8 mouse cellular contexts compared by ENCODE assay signal in the genomic region with DNA sequence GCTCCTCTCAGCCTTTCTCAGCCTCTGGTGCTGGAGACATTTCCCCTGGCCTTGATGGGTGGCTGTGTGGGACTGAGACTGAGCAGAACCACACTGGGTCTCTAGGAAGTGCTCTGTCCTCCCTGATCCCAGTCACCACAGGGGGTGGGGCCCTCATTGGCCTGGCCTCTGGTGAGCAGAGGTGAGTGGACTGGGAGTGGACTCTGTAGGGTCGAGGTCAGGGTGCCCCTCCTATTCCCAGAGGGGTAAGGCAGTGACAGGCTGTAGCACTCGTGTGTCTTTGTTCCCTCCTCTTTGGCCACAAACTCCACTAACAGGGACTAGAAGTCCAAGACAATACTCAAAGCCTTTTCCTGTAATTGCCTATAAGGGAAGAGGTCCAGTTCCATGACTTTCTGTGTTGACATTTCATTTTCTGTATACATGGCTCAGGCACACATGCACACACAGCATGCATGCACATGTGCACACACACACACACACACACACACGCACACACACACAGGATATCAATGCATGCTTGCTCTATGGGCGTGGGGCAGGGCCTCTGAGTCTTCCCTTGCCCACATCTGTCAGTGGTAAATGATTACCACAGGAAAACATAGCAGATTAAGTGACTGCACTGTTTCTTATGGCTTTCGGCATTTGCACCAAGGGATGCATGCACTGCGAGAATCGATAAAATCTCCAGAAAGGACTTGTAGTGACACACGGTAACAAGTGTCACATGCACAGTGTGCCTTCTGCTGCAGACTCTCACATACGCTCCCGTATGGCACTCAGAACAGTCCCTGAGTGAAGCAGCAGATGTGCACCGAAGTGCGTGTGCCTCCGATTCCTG.
DNase-seq lines count a peak whose midpoint lies in the region; ATAC-seq and TF ChIP-seq lines count a peak whose summit lies in the region.

No protein-coding gene starts in this region.

- TF ChIP-seq CTCF in kidney, postnatal 0 days (IDR thresholded peaks at IDR 0.05; ENCODE audit: low read depth) = no peak

- peak overlapping the region; percentile 76 for H3K27ac ChIP-seq in heart, embryonic 15.5 days
- H3K27ac ChIP-seq in kidney, postnatal 0 days = peak overlapping the region; percentile 84
- H3K27ac ChIP-seq in midbrain, embryonic 16.5 days (ENCODE audit: low read length) = peak overlapping the region; percentile 78

- peaks cover 8% of the 10 kb centered on the region for H3K9me3 ChIP-seq in megakaryocyte, embryonic 14.5 days
- no peaks in the 10 kb centered on the region; the same call in 1 of the 2 replicates for H3K9me3 ChIP-seq in heart, embryonic 15.5 days (replicated peaks)
- H3K9me3 ChIP-seq in kidney, postnatal 0 days (replicated peaks; ENCODE audit: low read length) = no peaks in the 10 kb centered on the region
- H3K9me3 ChIP-seq in midbrain, embryonic 16.5 days (replicated peaks; ENCODE audit: control insufficient read depth, low read length, poor library complexity, severe bottlenecking) = no peaks in the 10 kb centered on the region

- peaks cover 12% of the 10 kb centered on the region for H3K27me3 ChIP-seq in megakaryocyte, embryonic 14.5 days (replicated peaks)
- no peaks in the 10 kb centered on the region for H3K27me3 ChIP-seq in heart, embryonic 15.5 days
- H3K27me3 ChIP-seq in kidney, postnatal 0 days (ENCODE audit: insufficient read depth, low read length) = no peaks in the 10 kb centered on the region
- H3K27me3 ChIP-seq in midbrain, embryonic 16.5 days (ENCODE audit: control insufficient read depth, insufficient read depth, low read depth, low read length) = no peaks in the 10 kb centered on the region

- H3K4me2 ChIP-seq in heart, embryonic 15.5 days = no peak overlapping the region
- H3K4me2 ChIP-seq in kidney, postnatal 0 days (ENCODE audit: low read length) = peak overlapping the region; percentile 8; the same call in 1 of the 2 replicates
- no peak overlapping the region for H3K4me2 ChIP-seq in midbrain, embryonic 16.5 days (ENCODE audit: low read length)

- peaks cover 89% of the 10 kb centered on the region for H3K4me1 ChIP-seq in megakaryocyte, embryonic 14.5 days
- peaks cover 44% of the 10 kb centered on the region for H3K4me1 ChIP-seq in heart, embryonic 15.5 days (replicated peaks)
- H3K4me1 ChIP-seq in kidney, postnatal 0 days (replicated peaks; ENCODE audit: insufficient read depth, low read length) = peaks cover 25% of the 10 kb centered on the region; the same call in 1 of the 2 replicates
- H3K4me1 ChIP-seq in midbrain, embryonic 16.5 days (ENCODE audit: control insufficient read depth, insufficient read depth, low read length) = peaks cover 24% of the 10 kb centered on the region

- DNase-seq in kidney, postnatal 0 days (ENCODE audit: low spot score) = no peak
- no peak for DNase-seq in frontal cortex, postnatal 25 days (ENCODE audit: low spot score in 2 of 2)
- no peak for DNase-seq in right cerebral cortex, postnatal 36 days (ENCODE audit: low spot score in 2 of 2)

- no peak overlapping the region for H3K9ac ChIP-seq in heart, embryonic 15.5 days
- no peak overlapping the region for H3K9ac ChIP-seq in kidney, postnatal 0 days (ENCODE audit: low read depth, low read length)
- peak overlapping the region; percentile 16; the same call in 1 of the 2 replicates for H3K9ac ChIP-seq in midbrain, embryonic 16.5 days (ENCODE audit: low read depth, low read length)

- peaks cover 18% of the 10 kb centered on the region for H3K36me3 ChIP-seq in megakaryocyte, embryonic 14.5 days (replicated peaks; ENCODE audit: low read length)
- peaks cover 11% of the 10 kb centered on the region; the same call in 1 of the 2 replicates for H3K36me3 ChIP-seq in heart, embryonic 15.5 days
- H3K36me3 ChIP-seq in kidney, postnatal 0 days (ENCODE audit: insufficient read depth, low read length) = peaks cover 8% of the 10 kb centered on the region; the same call in 1 of the 2 replicates
- peaks cover 5% of the 10 kb centered on the region; the same call in 1 of the 2 replicates for H3K36me3 ChIP-seq in midbrain, embryonic 16.5 days (ENCODE audit: control insufficient read depth, insufficient read depth, low read length)

- H3K4me3 ChIP-seq in megakaryocyte, embryonic 14.5 days (replicated peaks) = peak overlapping the region; percentile 85
- H3K4me3 ChIP-seq in heart, embryonic 15.5 days = no peak overlapping the region
- no peak overlapping the region for H3K4me3 ChIP-seq in kidney, postnatal 0 days (replicated peaks; ENCODE audit: low read depth, low read length)
- H3K4me3 ChIP-seq in midbrain, embryonic 16.5 days (ENCODE audit: low read depth, low read length) = no peak overlapping the region

- WGBS in heart, embryonic 15.5 days = 62% methylated on average over 13 of the region's 13 CpGs
- WGBS in kidney, postnatal 0 days = 48% methylated on average over 13 of the region's 13 CpGs
- WGBS in midbrain, embryonic 16.5 days = 59% methylated on average over 13 of the region's 13 CpGs

- ATAC-seq in megakaryocyte, adult 5-6 weeks (ENCODE audit: poor library complexity, severe bottlenecking) = no peak
- no peak for ATAC-seq in heart, embryonic 15.5 days (replicated peaks; ENCODE audit: insufficient number of reproducible peaks, insufficient read depth, low FRiP score, low read depth)
- no peak for ATAC-seq in kidney, postnatal 0 days (replicated peaks; ENCODE audit: low FRiP score, low read depth)
- peak; percentile 4; the same call in 1 of the 2 replicates for ATAC-seq in midbrain, embryonic 16.5 days
- ATAC-seq in activated CD4-positive, CD25-positive, alpha-beta regulatory T cell, adult 4 months = no peak
